Mouse (Mus musculus) CH12.LX (cell line): ENCODE measurements around the gene Capsl. TPM values are rescaled to one million over a fixed set of nuclear protein-coding genes. Genes with fewer than 3 reads are reported as not detected.

ENCODE experiments used
- DNase-seq: peaks from one replicate; pipeline ENCODE4 v3.0.0-alpha.2; 2013; ENCODE audit errors: extremely low read depth
- H3K27ac ChIP-seq: 2 replicates; pipeline ENCODE4 v1.5.1; 2012; ENCODE audit warnings: low read depth, mild to moderate bottlenecking, control low read depth, moderate library complexity; ENCODE audit not compliant: insufficient read depth
- H3K27me3 ChIP-seq: replicated peaks from 2 replicates; pipeline ENCODE3; 2012; ENCODE audit warnings: inconsistent platforms
- H3K36me3 ChIP-seq, 2 experiments: replicated peaks in 1 of 2; 2 replicates each; pipeline versions ENCODE3 to v1.6.1; 2012; ENCODE audit warnings: inconsistent platforms in 1 of 2, low read length in 1 of 2, mild to moderate bottlenecking in 1 of 2, mixed read lengths in 1 of 2, moderate library complexity in 1 of 2; ENCODE audit not compliant: control insufficient read depth in 1 of 2, insufficient read depth in 1 of 2
- H3K4me1 ChIP-seq, 2 experiments: 2 replicates each; pipeline ENCODE4 v1.6.1; 2012; ENCODE audit warnings: inconsistent platforms in 1 of 2, moderate library complexity in 1 of 2; ENCODE audit not compliant: insufficient read depth in 2 of 2, control insufficient read depth in 1 of 2
- H3K4me2 ChIP-seq: 2 replicates; pipeline ENCODE4 v1.6.1; 2012; ENCODE audit warnings: low read depth, mild to moderate bottlenecking, control low read depth; ENCODE audit not compliant: poor library complexity, insufficient read depth, severe bottlenecking
- H3K4me3 ChIP-seq, 3 experiments: fragments of 150-350 bp in 1 of 3; sonication (generic) in 1 of 3; replicated peaks in 1 of 3; 2 replicates each; pipeline versions ENCODE3 to v1.5.1; 2011 to 2012; ENCODE audit warnings: low read depth in 2 of 3, low read length in 2 of 3, mild to moderate bottlenecking in 2 of 3, moderate library complexity in 2 of 3, control low read depth in 1 of 3, improper control_type of control experiment in 1 of 3, inconsistent platforms in 1 of 3, mixed read lengths in 1 of 3; ENCODE audit not compliant: poor library complexity in 1 of 3
- H3K79me2 ChIP-seq: replicated peaks from 2 replicates; pipeline ENCODE4 v1.6.1; 2012; ENCODE audit warnings: mild to moderate bottlenecking, moderate library complexity; ENCODE audit not compliant: control insufficient read depth, poor library complexity, insufficient read depth, severe bottlenecking; ENCODE audit errors: extremely low read depth
- H3K9ac ChIP-seq: 2 replicates; pipeline ENCODE4 v1.6.1; 2012; ENCODE audit warnings: low read depth, mild to moderate bottlenecking, control low read depth, moderate library complexity; ENCODE audit not compliant: insufficient read depth
- H3K9me3 ChIP-seq: replicated peaks from 2 replicates; pipeline ENCODE3; 2012; ENCODE audit warnings: low read length, inconsistent platforms, mixed read lengths
- BHLHE40 ChIP-seq: IDR thresholded peaks from 2 replicates; pipeline ENCODE4 v1.6.1; 2011; ENCODE audit warnings: mild to moderate bottlenecking, low read depth, low read length, improper control_type of control experiment
- CTCF ChIP-seq, 2 experiments: IDR thresholded peaks in 1 of 2; conservative IDR thresholded peaks in 1 of 2; 2 replicates each; pipeline ENCODE4 v1.5.1; 2011 to 2012; ENCODE audit warnings: low read depth in 2 of 2, low read length in 2 of 2, improper control_type of control experiment in 1 of 2, inconsistent platforms in 1 of 2, mild to moderate bottlenecking in 1 of 2, moderate library complexity in 1 of 2
- EP300 ChIP-seq: IDR thresholded peaks from 2 replicates; pipeline ENCODE4 v1.6.1; 2011; ENCODE audit warnings: low read length, improper control_type of control experiment
- ETS1 ChIP-seq: conservative IDR thresholded peaks from 2 replicates; pipeline ENCODE4 v1.6.1; 2012; ENCODE audit warnings: low read depth, mild to moderate bottlenecking, inconsistent platforms, low read length, improper control_type of control experiment, moderate library complexity
- IRF4 ChIP-seq: IDR thresholded peaks from 2 replicates; pipeline ENCODE4 v1.6.1; 2014; ENCODE audit warnings: low read depth, mild to moderate bottlenecking, inconsistent platforms, low read length, improper control_type of control experiment
- MAFK ChIP-seq: IDR thresholded peaks from 2 replicates; pipeline ENCODE4 v1.6.1; 2011; ENCODE audit warnings: low read length, improper control_type of control experiment; ENCODE audit not compliant: insufficient replicate concordance
- MEF2A ChIP-seq: IDR thresholded peaks from 2 replicates; pipeline ENCODE4 v1.6.1; 2014; ENCODE audit warnings: low read depth, mild to moderate bottlenecking, inconsistent platforms, low read length, improper control_type of control experiment, borderline replicate concordance
- MYC ChIP-seq: IDR thresholded peaks from 2 replicates; pipeline ENCODE4 v1.6.1; 2011; ENCODE audit warnings: low read depth, mild to moderate bottlenecking, improper control_type of control experiment, low read length
- POLR2A ChIP-seq: IDR thresholded peaks from 2 replicates; pipeline ENCODE4 v1.6.1; 2011; ENCODE audit warnings: low read depth, mild to moderate bottlenecking, improper control_type of control experiment, low read length
- SIN3A ChIP-seq: IDR thresholded peaks from 2 replicates; pipeline ENCODE4 v1.6.1; 2012; ENCODE audit warnings: low read length, improper control_type of control experiment, inconsistent platforms
- TBP ChIP-seq: conservative IDR thresholded peaks from 2 replicates; pipeline ENCODE4 v1.6.1; 2011; ENCODE audit warnings: low read depth, low read length, improper control_type of control experiment
- TCF12 ChIP-seq: IDR thresholded peaks from 2 replicates; pipeline ENCODE4 v1.6.1; 2014; ENCODE audit warnings: low read depth, mild to moderate bottlenecking, inconsistent platforms, low read length, improper control_type of control experiment
- ZKSCAN1 ChIP-seq: IDR thresholded peaks from 2 replicates; pipeline ENCODE4 v1.6.1; 2012; ENCODE audit warnings: low read depth, inconsistent platforms, low read length, improper control_type of control experiment, borderline replicate concordance
- dilution Hi-C: fragments of 300-500 bp; cut with MboI; formaldehyde crosslinking; loops from 2 replicates; pipeline ENCODE4 v1.14.3; 2020; ENCODE audit warnings: low sequenced_read_pairs; ENCODE audit not compliant: extremely low pct_unique_long_range_greater_than_20kb, extremely low pct_ligation_motif_present
- in situ Hi-C: fragments of 300-500 bp; cut with MboI; formaldehyde crosslinking; loops from 3 replicates; pipeline ENCODE4 v1.14.3; 2019; ENCODE audit warnings: low sequenced_read_pairs, low pct_ligation_motif_present, low pct_unique_long_range_greater_than_20kb, mixed read lengths
- polyA plus RNA-seq: library from polyadenylated mRNA; unstranded; fragments of >175 nt; gene quantifications from 2 replicates; pipeline ENCODE4 v1.2.1, GENCODE M21; 2012; ENCODE audit warnings: low read depth; ENCODE audit not compliant: insufficient read length
- total RNA-seq, 2 experiments: library from RNA; depleted of rRNA; stranded (reverse); fragments of 300-350 nt in 1 of 2; fragments of >200 nt in 1 of 2; gene quantifications; 2 replicates each; pipeline ENCODE4 v1.2.3; 2012 to 2014

The Capsl gene
- total and polyA plus RNA-seq, 3 experiments: 1.2 to 5.0 (median 1.6) TPM

- H3K9ac ChIP-seq: no peak overlapping the region
- TF ChIP-seq EP300 (peak; percentile 29; the same call in 1 of the 2 replicates), POLR2A (no peak), MEF2A (no peak), IRF4 (no peak), SIN3A (0 out of 2 replicates have a peak, but pooled peaks have one; percentile 29), MYC (0 out of 2 replicates have a peak, but pooled peaks have one; percentile 24), ETS1 (0 out of 2 replicates have a peak, but pooled peaks have one; percentile 16), MAFK (no peak), TCF12 (peak; percentile 13; the same call in 1 of the 2 replicates), BHLHE40 (peak; percentile 78), CTCF (conservative IDR thresholded peaks at IDR 0.05 in 1 of 2, IDR thresholded peaks at IDR 0.05 in 1 of 2; ENCODE audit: low read depth in 2 of 2, low read length in 2 of 2) (no peak), TBP (no peak), ZKSCAN1 (no peak)
- H3K27me3 ChIP-seq: no peaks in the 10 kb centered on the region
- no peaks in the 10 kb centered on the region for H3K36me3 ChIP-seq
- H3K9me3 ChIP-seq: no peaks in the 10 kb centered on the region
- in situ Hi-C loops (no loop called here), dilution Hi-C loops (no loop called here)
- no peaks in the 10 kb centered on the region for H3K79me2 ChIP-seq
- peaks cover 3 to 19% of the 10 kb centered on the region in 2 experiments; a peak in 3 of 4 replicates for H3K4me1 ChIP-seq
- no peak overlapping the region for H3K4me3 ChIP-seq
- H3K4me2 ChIP-seq: no peak overlapping the region
- H3K27ac ChIP-seq: no peak overlapping the region
- DNase-seq: peak; percentile 10
Observed at GRCm38 (mm10) chr15:9492077-9492476, 56.2 kb downstream of the Capsl start.

Other genes starting within 250 kb of the Capsl start
- not detected in 2 replicates for gene Ugt3a1, start 159.1 kb upstream of the Capsl start, total RNA-seq (2012; rRNA removed)
- gene Ugt3a1, start 159.1 kb upstream of the Capsl start, total RNA-seq (2014; rRNA removed): not detected in 2 replicates
- gene Ugt3a1, start 159.1 kb upstream of the Capsl start, polyA plus RNA-seq: not detected in 2 replicates
- gene Ugt3a2, start 100.5 kb upstream of the Capsl start, total RNA-seq (2012; rRNA removed): not detected in 2 replicates
- not detected in 2 replicates for gene Ugt3a2, start 100.5 kb upstream of the Capsl start, total RNA-seq (2014; rRNA removed)
- not detected in 2 replicates for gene Ugt3a2, start 100.5 kb upstream of the Capsl start, polyA plus RNA-seq
- gene Il7r, start 94.1 kb downstream of the Capsl start, total RNA-seq (2012; rRNA removed): 0.04 and 0.25 TPM in 2 replicates
- gene Il7r, start 94.1 kb downstream of the Capsl start, total RNA-seq (2014; rRNA removed): 0.13 and 0.14 TPM in 2 replicates
- gene Il7r, start 94.1 kb downstream of the Capsl start, polyA plus RNA-seq: 0.13 and 0.23 TPM in 2 replicates